Mouse (Mus musculus): ENCODE measurements at regions not wholly inside any gene's neighbourhood (a gene's known extent, or its start where the extent isn't known, plus 50 kb on each side); places are given as distances from the start of the nearest gene placed in this dataset.
"Not testable (repeated sequence)": the region's sequence is repeated elsewhere in the genome, so short reads cannot be mapped to it uniquely, and the experiment has no call there.

DNA sequence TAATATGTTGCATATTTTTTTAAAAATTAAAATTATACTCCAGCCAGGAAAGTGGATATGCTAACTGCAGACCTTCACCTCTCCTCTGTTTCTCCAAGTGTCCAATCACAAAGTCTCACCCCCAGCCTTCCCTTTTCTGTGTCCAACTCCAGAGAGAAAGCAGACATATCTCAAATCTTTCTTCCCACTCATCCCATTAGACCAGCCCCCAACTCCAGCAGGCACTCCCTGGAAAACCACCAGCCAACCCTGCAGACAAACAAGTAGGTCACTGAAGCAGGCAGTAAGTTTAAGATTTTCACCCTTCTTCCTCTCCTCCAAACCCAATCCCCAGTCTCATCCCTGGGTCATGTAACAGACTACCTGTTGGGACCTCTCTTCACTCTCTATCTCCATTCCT, 94.2 kb upstream of the Ptgfr start:
- in situ Hi-C loops (cut with MboI, MseI), result no loop called here

- in situ Hi-C loops (cut with MboI, MseI), result no loop called here
Observed at GRCm38 (mm10) chr3:151931096-151931495, 93.7 kb upstream of the Ptgfr start.

DNA sequence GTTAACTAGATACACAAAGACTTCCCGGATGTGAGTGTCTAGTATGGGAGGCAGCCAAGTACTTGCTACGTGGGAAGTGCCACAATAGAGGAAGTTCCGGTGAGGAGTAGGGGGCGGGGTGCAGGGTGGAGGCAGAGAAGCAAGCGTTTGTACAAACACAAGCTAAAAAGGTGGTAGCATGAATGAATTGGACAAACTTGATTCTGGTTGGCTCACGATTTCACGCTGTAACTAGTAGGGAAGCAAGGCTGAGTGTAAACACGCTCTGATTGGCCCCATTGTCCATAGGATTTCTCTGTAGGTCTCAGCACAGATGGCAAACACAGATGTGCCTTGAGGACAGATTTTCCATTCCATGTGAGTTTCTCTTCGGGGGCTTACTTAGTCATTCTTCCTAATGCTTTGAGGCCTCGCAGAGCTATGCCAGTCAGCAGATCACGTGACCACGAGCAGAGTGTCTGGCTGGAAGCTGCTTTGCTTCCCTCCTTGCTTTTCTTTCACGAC, 76.6 kb upstream of the Ptgfr start:
- in situ Hi-C loops (cut with MboI, MseI), result no loop called here

DNA sequence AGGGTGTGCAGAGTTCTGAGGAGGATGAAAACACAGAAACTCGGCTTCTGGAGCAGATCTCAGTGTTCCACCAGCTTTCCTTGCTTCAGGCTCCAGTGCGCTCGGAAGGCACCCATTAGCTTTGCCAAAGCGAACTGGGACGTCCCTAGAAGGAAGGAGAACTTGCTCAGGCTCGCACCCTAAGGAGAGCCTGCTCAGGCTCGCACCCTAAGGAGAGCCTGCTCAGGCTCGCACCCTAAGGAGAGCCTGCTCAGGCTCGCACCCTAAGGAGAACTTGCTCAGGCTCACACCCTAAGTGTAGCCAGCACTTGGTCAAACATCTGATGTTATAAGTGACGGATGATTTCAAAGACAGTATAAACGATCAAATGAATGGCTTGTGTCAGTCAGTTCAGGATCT, 74.9 kb upstream of the Ptgfr start:
- in situ Hi-C loops (cut with MboI, MseI), result not testable (repeated sequence)

DNA sequence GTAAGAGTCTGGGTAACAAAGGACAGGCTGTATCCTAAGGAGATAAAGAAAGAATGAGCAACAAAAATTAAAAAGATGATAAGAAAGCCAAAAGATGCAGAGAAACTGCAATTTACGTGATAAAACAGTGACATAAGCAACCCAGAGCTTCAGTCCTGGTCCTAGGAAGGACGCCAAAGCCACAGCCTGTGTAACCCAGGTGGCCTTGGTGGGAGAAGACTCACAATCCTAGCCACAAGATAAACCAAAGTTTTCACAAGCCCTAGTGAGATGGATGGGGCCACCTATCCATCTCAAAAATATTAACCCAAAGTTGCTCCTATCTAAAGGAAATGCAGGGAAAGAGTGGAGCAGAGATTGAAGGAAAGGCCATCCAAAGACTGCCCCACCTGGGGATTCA, 73.4 kb upstream of the Ptgfr start:
- in situ Hi-C loops (cut with MboI, MseI), result no loop called here

DNA sequence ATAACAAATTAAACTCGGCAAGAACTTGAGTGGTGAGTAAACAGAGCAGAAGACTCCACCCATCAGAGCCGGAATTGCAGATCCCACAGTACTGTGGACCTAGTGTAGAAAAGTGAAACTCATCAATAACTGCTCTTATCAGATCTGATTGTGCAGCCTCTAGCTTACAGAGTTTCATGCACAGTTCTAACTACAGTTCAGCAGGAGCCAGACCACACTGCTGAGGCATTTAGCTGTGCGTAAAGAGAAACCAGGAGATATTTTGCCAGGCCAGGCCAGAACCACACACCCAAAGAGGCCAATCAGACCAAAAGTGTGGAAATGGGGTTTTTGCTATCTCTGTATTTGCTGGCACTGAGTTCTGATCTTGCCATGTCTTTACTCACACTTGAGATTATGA, 71.9 kb upstream of the Ptgfr start:
- in situ Hi-C loops (cut with MboI, MseI), result no loop called here

GRCm38 (mm10) chr3:151908886-151909285, 71.5 kb upstream of the Ptgfr start:
- in situ Hi-C loops (cut with MboI, MseI), result no loop called here

DNA sequence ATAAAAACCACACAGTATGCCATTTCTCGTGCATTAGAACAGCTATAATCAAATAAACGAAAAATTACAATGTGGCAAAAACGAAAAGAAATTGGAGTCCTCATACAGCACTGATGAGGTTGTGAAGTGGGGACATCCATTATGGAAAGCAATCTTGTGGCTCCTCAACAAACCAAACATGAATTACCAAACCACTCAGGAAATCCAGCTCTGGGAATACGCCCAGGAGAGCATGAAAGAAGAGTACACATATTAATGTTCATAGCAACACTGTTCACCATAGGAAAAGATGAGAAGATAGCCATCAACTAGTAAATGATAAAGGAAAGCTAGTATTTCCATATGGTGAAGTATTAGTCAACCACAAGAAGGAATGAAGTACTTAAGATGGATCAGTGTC, 68.3 kb upstream of the Ptgfr start:
- in situ Hi-C loops (cut with MboI, MseI), result no loop called here

- in situ Hi-C loops (cut with MboI, MseI), result no loop called here
Observed at GRCm38 (mm10) chr3:151903169-151903568, 65.7 kb upstream of the Ptgfr start.

GRCm38 (mm10) chr3:151902216-151902827, 64.9 kb upstream of the Ptgfr start:
- in situ Hi-C loops (cut with MboI, MseI), result no loop called here

DNA sequence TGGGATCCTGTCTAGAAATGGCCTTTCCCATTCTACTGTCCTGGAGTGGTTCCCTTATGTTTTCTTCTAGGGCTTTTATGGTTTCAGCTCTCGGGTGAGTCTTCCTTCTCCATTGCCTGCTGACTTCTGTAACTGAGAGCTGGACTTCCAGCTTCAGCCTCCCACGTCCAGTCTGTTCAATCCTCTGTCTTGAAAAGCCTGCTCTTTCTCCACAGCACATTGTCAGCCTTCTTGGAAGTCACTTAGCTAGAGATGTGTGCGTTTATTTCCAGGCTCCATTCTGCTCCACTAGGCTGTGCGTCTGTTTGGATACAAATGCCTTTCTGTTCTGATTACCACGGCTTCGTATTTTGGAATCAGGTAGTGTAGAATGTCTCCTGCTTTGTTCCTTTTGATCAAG, 62.2 kb upstream of the Ptgfr start:
- in situ Hi-C loops (cut with MboI, MseI), result no loop called here

DNA sequence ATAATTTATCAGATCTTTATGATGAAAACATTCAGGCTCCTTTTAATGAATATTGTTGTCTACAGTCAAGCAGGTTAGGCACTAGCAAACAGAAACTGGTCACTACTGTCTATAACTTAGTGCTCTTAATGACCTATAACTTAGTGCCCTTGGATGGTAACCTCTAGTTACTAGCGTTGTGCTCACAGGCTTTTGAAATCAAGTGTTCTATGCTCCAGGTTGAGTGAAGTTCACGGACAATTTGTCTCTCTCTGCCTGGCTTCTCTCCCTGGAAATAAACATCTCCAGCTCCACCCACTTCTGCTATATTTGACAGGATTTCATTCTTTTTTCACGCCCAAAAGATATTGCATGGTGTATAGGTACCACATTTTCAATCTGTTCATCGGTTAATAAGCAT, 61.7 kb upstream of the Ptgfr start:
- in situ Hi-C loops (cut with MboI, MseI), result no loop called here

- in situ Hi-C loops (cut with MboI, MseI), result no loop called here
Observed at GRCm38 (mm10) chr3:151896320-151896719, 58.9 kb upstream of the Ptgfr start.

- in situ Hi-C loops (cut with MboI, MseI), result no loop called here
Observed at GRCm38 (mm10) chr3:151894712-151895111, 57.3 kb upstream of the Ptgfr start.

- in situ Hi-C loops (cut with MboI, MseI), result no loop called here
Observed at GRCm38 (mm10) chr3:151893421-151894235, 56.2 kb upstream of the Ptgfr start.

DNA sequence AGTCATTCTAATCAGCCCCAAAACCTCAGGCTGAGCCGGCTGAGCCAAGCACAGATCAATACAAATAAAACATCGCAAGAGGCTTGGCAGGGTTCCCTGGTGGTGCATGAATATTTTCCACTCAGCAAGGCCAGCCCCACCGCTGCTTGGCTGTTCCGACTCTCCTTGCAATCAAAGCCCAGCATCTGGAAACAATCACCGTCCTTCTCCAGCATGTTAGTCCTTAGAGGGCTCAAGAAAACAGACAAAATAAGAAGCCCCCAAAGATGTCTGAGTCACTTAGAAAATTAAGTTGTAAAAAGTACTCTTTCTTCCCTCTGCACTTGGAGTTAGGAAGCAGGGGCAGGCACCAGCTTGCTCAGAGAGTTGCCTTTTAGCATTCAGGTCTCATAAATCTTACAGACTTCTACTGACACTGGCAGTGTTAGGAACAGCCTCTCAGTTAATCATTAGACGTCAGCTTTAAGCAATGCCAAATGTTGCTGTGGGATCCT, 54.4 kb upstream of the Ptgfr start:
- in situ Hi-C loops (cut with MboI, MseI), result no loop called here

DNA sequence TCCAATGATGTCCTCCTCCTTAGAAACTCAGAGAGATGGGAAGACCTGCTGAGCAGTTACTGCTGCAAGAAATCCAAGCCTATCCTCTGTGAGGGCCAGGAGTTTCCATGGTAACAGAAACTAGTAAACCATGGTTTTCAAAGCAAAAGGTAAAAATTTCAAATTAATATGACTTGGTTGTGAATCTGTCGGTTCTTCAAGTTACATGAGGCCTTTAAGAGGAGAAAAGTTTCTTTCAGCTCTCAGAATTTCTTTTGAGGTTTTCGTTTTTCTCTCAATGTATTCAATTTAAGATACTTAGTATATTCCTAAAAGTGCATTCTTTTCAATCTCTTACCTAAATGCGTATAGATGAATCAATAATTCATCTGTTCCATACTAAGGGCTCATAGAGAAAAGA, 53.9 kb upstream of the Ptgfr start:
- in situ Hi-C loops (cut with MboI, MseI), result no loop called here

- in situ Hi-C loops (cut with MboI, MseI), result no loop called here
Observed at GRCm38 (mm10) chr3:151889738-151890137, 52.3 kb upstream of the Ptgfr start.

Measured in T-helper 1 cell (primary cell).